Mouse (Mus musculus): ENCODE measurements around the gene Arhgap45.

GRCm38 (mm10) chr10:79986232-79986878 lies 30.1 kb upstream of the Arhgap45 start:
- TF ChIP-seq CTCF (IDR thresholded peaks at IDR 0.05) (no peak), POLR2A (IDR thresholded peaks at IDR 0.05; ENCODE audit: insufficient read depth, low read depth, low read length) (no peak), EP300 (IDR thresholded peaks at IDR 0.05; ENCODE audit: insufficient read depth, low read depth, low read length) (no peak)

All from heart, adult 2 months (tissue).